In genomic region chr1:52331442-52331841, GRCm38 (mm10) we compare ENCODE assay signal across 8 mouse cellular contexts.
DNase-seq lines count a peak whose midpoint lies in the region; ATAC-seq and TF ChIP-seq lines count a peak whose summit lies in the region.

No protein-coding gene starts in this region.

- TF ChIP-seq RAD21 in MEL (IDR thresholded peaks at IDR 0.05; ENCODE audit: low read depth, low read length): no peak

- no peak for TF ChIP-seq CTCF in MEL (IDR thresholded peaks at IDR 0.05 in 2 of 3, conservative IDR thresholded peaks at IDR 0.05 in 1 of 3; ENCODE audit: control insufficient read depth in 1 of 3, insufficient read depth in 1 of 3, low read depth in 2 of 3, low read length in 3 of 3, poor library complexity in 1 of 3, severe bottlenecking in 1 of 3)

- H3K4me2 ChIP-seq in kidney, embryonic 16.5 days (replicated peaks; ENCODE audit: low read depth, low read length): no peak overlapping the region; the same call in 1 of the 2 replicates
- H3K4me2 ChIP-seq in embryonic facial prominence, embryonic 15.5 days (replicated peaks): peak overlapping the region; percentile 24; the same call in 1 of the 2 replicates

- no peak for TF ChIP-seq EP300 in MEL (IDR thresholded peaks at IDR 0.05; ENCODE audit: low read depth in 1 of 2, low read length in 2 of 2)

- H3K4me1 ChIP-seq in kidney, embryonic 16.5 days (ENCODE audit: insufficient read depth, low read length): no peaks in the 10 kb centered on the region
- no peaks in the 10 kb centered on the region for H3K4me1 ChIP-seq in MEL (ENCODE audit: control insufficient read depth in 1 of 2, insufficient read depth in 2 of 2, low read length in 2 of 2)
- 0 out of 2 replicates have a peak, but pooled peaks cover 2% of the 10 kb centered on the region for H3K4me1 ChIP-seq in embryonic facial prominence, embryonic 15.5 days

- no peak for DNase-seq in kidney, postnatal 25 days
- peak; percentile 38 for DNase-seq in MEL (ENCODE audit: low read depth, low spot score)
- peak; percentile 11 to 21 for DNase-seq in layer of hippocampus, postnatal 10 days (ENCODE audit: low spot score in 2 of 2)
- DNase-seq in right cerebral cortex, postnatal 36 days (ENCODE audit: low spot score in 2 of 2): peak; percentile 79 to 84
- DNase-seq in retina, embryonic 14.5 days (ENCODE audit: low spot score): no peak
- no peak for DNase-seq in cerebellum, adult 9-10 months

- H3K9ac ChIP-seq in kidney, embryonic 16.5 days (replicated peaks; ENCODE audit: low read length): no peak overlapping the region
- no peak overlapping the region for H3K9ac ChIP-seq in MEL (ENCODE audit: control insufficient read depth, low read depth, low read length, poor library complexity, severe bottlenecking)
- H3K9ac ChIP-seq in embryonic facial prominence, embryonic 15.5 days: no peak overlapping the region

- no peak for TF ChIP-seq POLR2A in MEL (IDR thresholded peaks at IDR 0.05; ENCODE audit: control insufficient read depth in 1 of 2, insufficient read depth in 1 of 2, low read depth in 1 of 2, low read length in 2 of 2, poor library complexity in 1 of 2)

- H3K36me3 ChIP-seq in kidney, embryonic 16.5 days (ENCODE audit: insufficient read depth, low read length): no peaks in the 10 kb centered on the region
- H3K36me3 ChIP-seq in MEL (ENCODE audit: control insufficient read depth in 1 of 2, insufficient read depth in 2 of 2, low read length in 2 of 2): no peaks in the 10 kb centered on the region
- H3K36me3 ChIP-seq in embryonic facial prominence, embryonic 15.5 days: no peaks in the 10 kb centered on the region

- peak; percentile 83 for ATAC-seq in kidney, embryonic 16.5 days (ENCODE audit: low FRiP score, low TSS enrichment)
- peak; percentile 51; the same call in 1 of the 2 replicates for ATAC-seq in embryonic facial prominence, embryonic 15.5 days (ENCODE audit: insufficient number of reproducible peaks, low FRiP score, low TSS enrichment, low read depth)

- no peaks in the 10 kb centered on the region for H3K79me2 ChIP-seq in MEL (ENCODE audit: control insufficient read depth, insufficient read depth, low read length, poor library complexity)

- no peaks in the 10 kb centered on the region for H3K9me3 ChIP-seq in kidney, embryonic 16.5 days (ENCODE audit: low read length)
- H3K9me3 ChIP-seq in MEL (replicated peaks; ENCODE audit: insufficient read depth, low read length): no peaks in the 10 kb centered on the region
- no peaks in the 10 kb centered on the region for H3K9me3 ChIP-seq in embryonic facial prominence, embryonic 15.5 days (replicated peaks)

- WGBS in kidney, embryonic 16.5 days: 49% methylated on average over 4 of the region's 4 CpGs
- 30% methylated on average over 4 of the region's 4 CpGs for WGBS in embryonic facial prominence, embryonic 15.5 days

- no peak overlapping the region for H3K4me3 ChIP-seq in kidney, embryonic 16.5 days (ENCODE audit: low read length)
- no peak overlapping the region for H3K4me3 ChIP-seq in MEL (ENCODE audit: control insufficient read depth in 1 of 2, insufficient read depth in 1 of 2, low read depth in 2 of 2, low read length in 2 of 2)
- H3K4me3 ChIP-seq in embryonic facial prominence, embryonic 15.5 days (replicated peaks): no peak overlapping the region

- no peak overlapping the region for H3K27ac ChIP-seq in kidney, embryonic 16.5 days (ENCODE audit: low read length)
- H3K27ac ChIP-seq in MEL (ENCODE audit: control insufficient read depth, low read depth, low read length): no peak overlapping the region
- H3K27ac ChIP-seq in embryonic facial prominence, embryonic 15.5 days (replicated peaks): no peak overlapping the region

- H3K27me3 ChIP-seq in kidney, embryonic 16.5 days (ENCODE audit: insufficient read depth, low read length): no peaks in the 10 kb centered on the region
- H3K27me3 ChIP-seq in MEL (ENCODE audit: control insufficient read depth in 1 of 2, insufficient read depth in 2 of 2, low read length in 2 of 2): no peaks in the 10 kb centered on the region
- H3K27me3 ChIP-seq in embryonic facial prominence, embryonic 15.5 days: no peaks in the 10 kb centered on the region

TF ChIP-seq in MEL, 35 proteins besides CTCF, POLR2A, EP300 and RAD21:
- no peak for TF ChIP-seq ZMIZ1 (IDR thresholded peaks at IDR 0.05; ENCODE audit: low read depth, low read length)
- no peak for TF ChIP-seq SIN3A (IDR thresholded peaks at IDR 0.05; ENCODE audit: low read length)
- no peak for TF ChIP-seq MXI1 (IDR thresholded peaks at IDR 0.05; ENCODE audit: low read depth, low read length)
- no peak for TF ChIP-seq BHLHE40 (IDR thresholded peaks at IDR 0.05; ENCODE audit: borderline replicate concordance, low read depth, low read length)
- no peak for TF ChIP-seq ZKSCAN1 (IDR thresholded peaks at IDR 0.05; ENCODE audit: low read depth, low read length)
- no peak for TF ChIP-seq POLR2AphosphoS2 (IDR thresholded peaks at IDR 0.05; ENCODE audit: low read length)
- TF ChIP-seq NRF1 (IDR thresholded peaks at IDR 0.05; ENCODE audit: insufficient read depth, low read depth, low read length, poor library complexity, severe bottlenecking): no peak
- TF ChIP-seq GATA1 (IDR thresholded peaks at IDR 0.05; ENCODE audit: low read depth, low read length): no peak

Comparison
In these comparisons a context has a peak if more than half of its experiments do, and no peak if none do; other contexts are left out.
1. DNase-seq: peak in MEL (single experiment), layer of hippocampus, postnatal 10 days (2 of 2) and right cerebral cortex, postnatal 36 days (2 of 2); none in kidney, postnatal 25 days (0 of 2), retina, embryonic 14.5 days (single experiment) and cerebellum, adult 9-10 months (single experiment).